Comparison of ENCODE assay signal across 9 mouse cellular contexts in the genomic region with DNA sequence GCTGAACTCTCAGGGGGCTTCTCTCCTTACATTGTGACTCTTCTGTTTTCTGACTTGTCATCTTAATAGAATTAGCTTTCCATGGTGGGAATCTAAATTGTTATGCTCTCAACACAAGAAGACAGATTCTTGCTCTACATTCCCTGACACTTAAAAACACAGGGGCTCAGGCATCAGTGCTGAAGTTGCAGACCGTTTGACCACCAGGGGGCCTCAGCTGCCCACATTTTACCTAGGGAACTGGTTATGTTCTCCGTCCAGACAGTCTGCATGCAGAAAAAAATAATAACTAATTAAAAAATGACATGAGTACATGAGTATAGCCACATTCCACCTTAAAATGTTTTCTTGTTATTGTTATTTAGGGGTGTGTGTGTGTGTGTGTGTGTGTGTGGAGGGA. TPM values are rescaled to one million over a fixed set of nuclear protein-coding genes. Genes with fewer than 3 reads are reported as not detected.
A peak's percentile ranks its signal among the peaks of the same experiment; 100 is the strongest.
DNase-seq lines count a peak whose midpoint lies in the region; ATAC-seq and TF ChIP-seq lines count a peak whose summit lies in the region.
"Had no signal": no experiment of that assay in that cellular context is flagged by ENCODE, and none has a peak within 500 bp of the region (broad histone marks: within the 10 kb centered on the region; RNA-seq: fewer than 3 reads in every experiment).

No protein-coding gene starts in this region.

- no peak for TF ChIP-seq POLR2A in olfactory bulb, adult 2 months (IDR thresholded peaks at IDR 0.05; ENCODE audit: insufficient read depth, low read depth, low read length)

- H3K9ac ChIP-seq in hindbrain, embryonic 11.5 days (ENCODE audit: low read depth, low read length), result no peak overlapping the region
- H3K9ac ChIP-seq in hindbrain, embryonic 13.5 days, result no peak overlapping the region
- H3K9ac ChIP-seq: embryonic facial prominence, embryonic 12.5 days had no signal

- ATAC-seq in hindbrain, embryonic 11.5 days (ENCODE audit: low FRiP score), result no peak
- ATAC-seq in hindbrain, embryonic 13.5 days (ENCODE audit: low FRiP score), result no peak

- no peak overlapping the region for H3K27ac ChIP-seq in hindbrain, embryonic 11.5 days (ENCODE audit: low read depth, low read length)
- no peak overlapping the region for H3K27ac ChIP-seq in hindbrain, embryonic 13.5 days
- no peak overlapping the region for H3K27ac ChIP-seq in olfactory bulb, adult 2 months (ENCODE audit: insufficient read depth, low read depth, low read length)
- H3K27ac ChIP-seq: embryonic facial prominence, embryonic 12.5 days had no signal

- H3K4me1 ChIP-seq in hindbrain, embryonic 11.5 days (replicated peaks; ENCODE audit: control insufficient read depth, insufficient read depth, low read length), result no peaks in the 10 kb centered on the region
- peaks cover 5% of the 10 kb centered on the region; the same call in 1 of the 2 replicates for H3K4me1 ChIP-seq in hindbrain, embryonic 13.5 days (replicated peaks)
- no peaks in the 10 kb centered on the region; the same call in 1 of the 2 replicates for H3K4me1 ChIP-seq in olfactory bulb, adult 2 months (ENCODE audit: control insufficient read depth, insufficient read depth, low read length)

- peak; percentile 41; the same call in 1 of the 2 replicates for TF ChIP-seq CTCF in olfactory bulb, adult 2 months (IDR thresholded peaks at IDR 0.05; ENCODE audit: insufficient read depth, low read depth, low read length)

- no peak overlapping the region for H3K4me3 ChIP-seq in hindbrain, embryonic 11.5 days (ENCODE audit: low read depth, low read length)
- H3K4me3 ChIP-seq in hindbrain, embryonic 13.5 days, result no peak overlapping the region
- H3K4me3 ChIP-seq in olfactory bulb, adult 2 months (ENCODE audit: insufficient read depth, low read depth, low read length), result no peak overlapping the region
- H3K4me3 ChIP-seq: embryonic facial prominence, embryonic 12.5 days had no signal

- no peak overlapping the region for H3K4me2 ChIP-seq in hindbrain, embryonic 11.5 days (replicated peaks; ENCODE audit: low read depth, low read length)
- H3K4me2 ChIP-seq in hindbrain, embryonic 13.5 days, result no peak overlapping the region
- H3K4me2 ChIP-seq: embryonic facial prominence, embryonic 12.5 days had no signal

- H3K36me3 ChIP-seq in hindbrain, embryonic 11.5 days (ENCODE audit: control insufficient read depth, insufficient read depth, low read length), result peaks cover 11% of the 10 kb centered on the region
- peaks cover 91% of the 10 kb centered on the region for H3K36me3 ChIP-seq in hindbrain, embryonic 13.5 days

- DNase-seq in hindbrain, embryonic 11.5 days (ENCODE audit: low spot score), result peak; percentile 85
- DNase-seq in R1 (ENCODE audit: low read depth, low spot score), result peak; percentile 70
- DNase-seq in cerebellum, postnatal 25 days, result peak; percentile 67 to 82
- peak; percentile 57 for DNase-seq in heart, adult 8-10 months (ENCODE audit: low spot score)
- peak; percentile 41 to 55 for DNase-seq in left cerebral cortex, adult 8-10 months (ENCODE audit: low spot score in 2 of 2)
- peak; percentile 24 to 63 for DNase-seq in thymus, postnatal 10 days (ENCODE audit: low spot score in 2 of 2)

- H3K9me3 ChIP-seq in hindbrain, embryonic 11.5 days (ENCODE audit: control insufficient read depth, low read length), result no peaks in the 10 kb centered on the region
- H3K9me3 ChIP-seq in hindbrain, embryonic 13.5 days, result no peaks in the 10 kb centered on the region
- H3K9me3 ChIP-seq: embryonic facial prominence, embryonic 12.5 days had no signal

- WGBS in hindbrain, embryonic 11.5 days, result 24% methylated on average over 2 of the region's 2 CpGs
- WGBS in hindbrain, embryonic 13.5 days, result 14% methylated on average over 2 of the region's 2 CpGs
- 1% methylated on average over 2 of the region's 2 CpGs for WGBS in olfactory bulb, adult 2 months

- no peaks in the 10 kb centered on the region for H3K27me3 ChIP-seq in hindbrain, embryonic 11.5 days (ENCODE audit: control insufficient read depth, insufficient read depth, low read length)
- no peaks in the 10 kb centered on the region for H3K27me3 ChIP-seq in hindbrain, embryonic 13.5 days
- H3K27me3 ChIP-seq: embryonic facial prominence, embryonic 12.5 days had no signal

RNA-seq across cellular contexts. Expression of gene Mroh8, which starts 12.7 kb away (rescaled TPM):
- 0.75 and 0.79 TPM in 2 replicates for polyA plus RNA-seq in hindbrain, embryonic 11.5 days (2014; fragmentation: Nextera tagmentation; extraction: Ambion mirVana)
- 0.43 and 0.58 TPM in 2 replicates for polyA plus RNA-seq in hindbrain, embryonic 13.5 days (2015; fragmentation: Nextera tagmentation; extraction: Ambion mirVana)
- total RNA-seq in heart, adult 8-10 months (2022), result under 1 TPM; 0.13 to 0.49 (median 0.23) TPM
- 1 to 10 TPM; 1.1 to 1.6 (median 1.4) TPM for total RNA-seq in left cerebral cortex, adult 8-10 months (2022)
- not detected in 2 replicates for polyA plus RNA-seq in olfactory bulb, adult 2 months (2012; ENCODE audit: insufficient read depth, insufficient read length, low replicate concordance, missing spikeins)

RNA-seq across cellular contexts. Expression of gene Rpn2, which starts 13.3 kb away (rescaled TPM):
- polyA plus RNA-seq in hindbrain, embryonic 11.5 days (2014; fragmentation: Nextera tagmentation; extraction: Ambion mirVana), result 227 and 256 TPM in 2 replicates
- polyA plus RNA-seq in hindbrain, embryonic 13.5 days (2015; fragmentation: Nextera tagmentation; extraction: Ambion mirVana), result 203 and 208 TPM in 2 replicates
- 100 to 1,000 TPM in 2 of 4 experiments, 10 to 100 TPM in 2; 99.4 to 106 (median 101) TPM for total RNA-seq in heart, adult 8-10 months (2022)
- total RNA-seq in left cerebral cortex, adult 8-10 months (2022), result 100 to 1,000 TPM; 141 to 150 (median 144) TPM
- polyA plus RNA-seq in olfactory bulb, adult 2 months (2012; ENCODE audit: insufficient read depth, insufficient read length, low replicate concordance, missing spikeins), result not detected in 2 replicates

RNA-seq across cellular contexts. Expression of gene Ghrh, which starts 55.2 kb away (rescaled TPM):
- 1.0 TPM in 2 replicates for polyA plus RNA-seq in hindbrain, embryonic 11.5 days (2014; fragmentation: Nextera tagmentation; extraction: Ambion mirVana)
- 0.48 and 1.1 TPM in 2 replicates for polyA plus RNA-seq in hindbrain, embryonic 13.5 days (2015; fragmentation: Nextera tagmentation; extraction: Ambion mirVana)
- total RNA-seq in heart, adult 8-10 months (2022), result not detected
- total RNA-seq in left cerebral cortex, adult 8-10 months (2022), result under 1 TPM in 1 of 4 experiments, not detected in 3; 0.83 TPM
- polyA plus RNA-seq in olfactory bulb, adult 2 months (2012; ENCODE audit: insufficient read depth, insufficient read length, low replicate concordance, missing spikeins), result not detected in 2 replicates
